Mouse (Mus musculus): ENCODE results near the gene Dpp6. TPM values are rescaled to one million over a fixed set of nuclear protein-coding genes. Genes with fewer than 3 reads are reported as not detected.
A peak's percentile ranks its signal among the peaks of the same experiment; 100 is the strongest.

Gene Dpp6
- total RNA-seq, 2 experiments from 2014 or later: not detected

DNA sequence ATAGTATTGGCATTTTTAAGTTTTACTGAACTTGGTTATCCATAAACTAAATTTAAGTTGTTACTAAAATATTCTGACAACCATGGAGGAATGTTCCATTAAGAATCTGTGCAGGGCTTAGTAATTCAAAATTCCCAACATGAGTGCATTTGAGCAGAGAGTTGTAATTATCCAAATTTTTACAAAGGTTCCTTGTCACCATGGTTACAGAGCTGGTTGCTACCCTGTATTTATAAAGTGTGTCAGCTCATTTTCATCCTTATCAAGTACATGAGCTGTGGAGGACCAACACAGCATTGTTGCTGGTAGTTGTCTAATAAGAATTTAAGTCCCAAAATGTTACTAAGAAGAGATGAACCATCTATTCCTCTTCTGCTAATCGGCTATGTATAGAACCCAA lies 787.1 kb downstream of the Dpp6 start:
- ATAC-seq (replicated peaks; ENCODE audit: low FRiP score, poor library complexity, severe bottlenecking): no peak

DNA sequence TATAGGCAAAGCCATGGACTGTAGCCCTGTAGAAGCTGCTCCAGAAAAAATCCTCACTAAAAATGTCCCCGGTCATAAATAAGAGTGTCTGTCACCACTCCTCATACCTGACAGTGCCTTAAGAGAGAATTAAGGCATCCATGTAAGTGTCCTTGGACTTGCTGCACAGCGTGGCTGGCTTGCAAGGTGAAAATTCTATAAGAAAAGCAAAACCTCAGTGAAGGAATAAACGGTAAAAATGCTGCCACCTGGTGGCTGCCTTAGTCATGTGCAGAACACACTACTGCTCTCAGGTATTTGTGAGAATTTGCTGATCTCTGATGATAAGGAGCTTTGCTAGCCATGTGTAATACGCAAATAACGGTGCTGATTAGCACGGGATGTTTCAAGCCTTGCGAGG lies 798.8 kb downstream of the Dpp6 start:
- ATAC-seq (replicated peaks; ENCODE audit: low FRiP score, poor library complexity, severe bottlenecking): no peak

- no peak for ATAC-seq (replicated peaks; ENCODE audit: low FRiP score, poor library complexity, severe bottlenecking)
These were observed 804.8 kb downstream of the Dpp6 start for GRCm38 (mm10) chr5:27621811-27622210.

- ATAC-seq (replicated peaks; ENCODE audit: low FRiP score, poor library complexity, severe bottlenecking): no peak
These were observed 806.9 kb downstream of the Dpp6 start for GRCm38 (mm10) chr5:27623876-27624275.

DNA sequence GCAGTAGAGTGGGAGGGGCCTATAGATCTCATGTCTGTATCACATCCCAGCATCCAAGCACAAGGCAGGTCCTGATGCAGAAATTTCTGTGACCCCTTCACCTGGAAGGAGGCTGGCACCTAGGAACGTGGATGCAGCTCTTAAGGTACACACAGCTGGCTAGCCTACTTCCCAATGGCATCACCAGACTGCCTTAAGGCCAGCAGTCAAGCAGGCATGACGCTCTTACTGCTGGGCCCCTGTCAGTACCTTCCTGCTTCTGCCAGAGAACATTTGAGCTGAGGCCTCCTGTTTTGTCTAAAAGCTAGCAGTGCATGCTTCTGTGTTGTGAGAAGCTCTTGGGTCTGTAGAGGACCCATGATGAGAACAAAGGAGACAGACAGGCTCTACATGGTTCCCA lies 815.1 kb downstream of the Dpp6 start:
- ATAC-seq (replicated peaks; ENCODE audit: low FRiP score, poor library complexity, severe bottlenecking): no peak

DNA sequence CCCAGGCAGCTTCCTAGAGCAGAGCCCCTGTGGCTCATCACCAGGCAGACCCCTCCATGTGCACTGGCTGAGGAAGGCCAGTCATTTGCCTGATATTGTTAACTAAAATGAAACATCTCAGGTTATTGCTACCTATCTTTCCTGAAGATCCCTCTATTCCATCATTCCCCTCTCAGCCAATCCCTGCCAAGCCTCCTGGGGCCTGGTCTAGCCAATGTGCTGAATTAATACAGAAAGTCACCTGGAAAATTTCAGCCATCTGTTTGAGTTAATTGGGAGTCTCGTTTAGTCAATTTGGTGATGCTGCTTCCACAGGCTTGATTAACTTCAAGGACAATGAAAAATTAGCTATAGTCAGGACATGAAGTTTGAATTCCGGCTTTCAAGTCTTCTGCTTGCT lies 818.9 kb downstream of the Dpp6 start:
- no peak for ATAC-seq (replicated peaks; ENCODE audit: low FRiP score, poor library complexity, severe bottlenecking)

- no peak for ATAC-seq (replicated peaks; ENCODE audit: low FRiP score, poor library complexity, severe bottlenecking)
These were observed 824.9 kb downstream of the Dpp6 start for GRCm38 (mm10) chr5:27641876-27642275.

- no peak for ATAC-seq (replicated peaks; ENCODE audit: low FRiP score, poor library complexity, severe bottlenecking)
These were observed 835.1 kb downstream of the Dpp6 start for GRCm38 (mm10) chr5:27651879-27652814.

DNA sequence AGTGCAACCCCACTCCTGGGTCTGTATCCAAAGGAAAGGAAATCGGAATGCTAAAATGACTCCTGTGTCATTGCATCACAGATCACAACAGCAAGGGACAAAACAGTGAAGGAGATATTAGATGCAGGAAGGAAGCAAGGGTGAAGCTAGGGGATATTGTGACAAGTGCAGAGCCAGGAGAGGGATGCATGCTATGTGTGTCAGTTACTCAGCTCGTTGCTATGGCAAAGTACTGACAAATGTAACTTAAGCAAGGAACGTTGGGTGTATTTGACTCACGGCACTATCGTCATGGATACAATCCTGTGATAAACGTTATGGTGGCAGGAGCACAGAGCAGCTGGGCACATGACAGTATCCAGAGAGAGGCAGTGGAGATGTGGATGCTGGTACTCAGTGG lies 839.1 kb downstream of the Dpp6 start:
- ATAC-seq (replicated peaks; ENCODE audit: low FRiP score, poor library complexity, severe bottlenecking): no peak

DNA sequence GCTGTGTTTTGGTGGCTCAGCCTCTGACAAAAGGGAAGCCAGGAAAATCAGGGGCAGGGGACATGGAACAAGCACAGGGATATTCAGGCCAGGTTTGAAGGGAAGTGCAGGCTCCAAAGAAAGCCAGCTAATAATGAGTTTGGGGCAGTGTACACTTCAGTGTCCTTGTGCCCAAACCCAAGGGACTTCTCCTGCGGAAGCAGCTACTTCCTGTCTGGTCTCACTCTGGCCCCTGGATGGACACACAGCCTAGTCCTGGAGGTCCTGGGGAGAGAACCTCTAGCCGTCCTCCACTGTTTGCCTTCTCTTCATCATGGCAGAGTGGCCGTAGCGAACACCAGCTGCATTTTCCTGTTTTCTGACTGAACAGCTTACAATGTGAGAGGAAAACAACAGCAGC lies 840.7 kb downstream of the Dpp6 start:
- no peak for ATAC-seq (replicated peaks; ENCODE audit: low FRiP score, poor library complexity, severe bottlenecking)

DNA sequence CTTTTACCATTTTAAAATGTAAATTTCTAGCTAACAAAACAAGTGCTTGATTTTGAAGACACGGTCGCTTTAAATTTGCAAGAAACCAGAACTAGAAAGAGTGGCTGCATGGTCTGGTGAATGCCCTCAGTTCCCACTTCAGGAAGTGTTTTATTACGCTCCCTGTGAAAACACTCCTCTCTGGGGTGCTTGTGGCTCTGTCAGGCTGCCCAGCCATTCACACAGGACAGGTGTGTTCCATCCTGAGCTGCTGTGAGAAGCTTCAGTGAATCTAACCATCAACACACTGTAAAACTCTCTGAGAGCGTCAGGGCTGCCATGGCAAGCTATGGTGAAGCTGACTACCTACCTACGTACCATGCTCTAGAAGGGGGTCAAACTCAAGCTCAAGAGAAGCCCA lies 841.2 kb downstream of the Dpp6 start:
- ATAC-seq (replicated peaks; ENCODE audit: low FRiP score, poor library complexity, severe bottlenecking): no peak

- peak; percentile 38; the same call in 1 of the 2 replicates for ATAC-seq (replicated peaks; ENCODE audit: low FRiP score, poor library complexity, severe bottlenecking)
These were observed 841.6 kb downstream of the Dpp6 start for GRCm38 (mm10) chr5:27658569-27658968.

- no peak for ATAC-seq (replicated peaks; ENCODE audit: low FRiP score, poor library complexity, severe bottlenecking)
These were observed 842.0 kb downstream of the Dpp6 start for GRCm38 (mm10) chr5:27659019-27659418.

- no peak for ATAC-seq (replicated peaks; ENCODE audit: low FRiP score, poor library complexity, severe bottlenecking)
These were observed 842.8 kb downstream of the Dpp6 start for GRCm38 (mm10) chr5:27659781-27660180.

DNA sequence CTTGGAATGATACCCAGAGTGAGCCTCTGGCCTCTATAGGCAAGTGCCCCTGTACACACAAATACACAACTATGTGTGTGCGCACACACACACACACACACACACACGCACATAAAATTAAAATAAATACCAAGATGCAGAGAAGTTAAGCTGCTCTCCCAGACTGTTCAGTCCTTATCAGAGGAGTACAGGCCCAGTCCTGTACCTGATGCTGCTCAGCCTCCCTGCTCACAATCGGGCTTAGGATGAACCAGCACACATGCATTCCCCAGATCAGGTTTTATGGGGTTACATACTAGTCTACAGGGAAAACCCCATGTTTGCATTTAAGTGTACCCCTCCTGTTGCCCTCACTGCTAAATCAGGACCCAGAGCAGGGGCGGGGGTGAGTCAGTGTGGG lies 847.1 kb downstream of the Dpp6 start:
- peak; percentile 72 for ATAC-seq (replicated peaks; ENCODE audit: low FRiP score, poor library complexity, severe bottlenecking)

GRCm38 (mm10) chr5:27671487-27671886 lies 854.5 kb downstream of the Dpp6 start:
- no peak for ATAC-seq (replicated peaks; ENCODE audit: low FRiP score, poor library complexity, severe bottlenecking)

- ATAC-seq (replicated peaks; ENCODE audit: low FRiP score, poor library complexity, severe bottlenecking): peak; percentile 47; the same call in 1 of the 2 replicates
These were observed 860.3 kb downstream of the Dpp6 start for GRCm38 (mm10) chr5:27677247-27677666.

DNA sequence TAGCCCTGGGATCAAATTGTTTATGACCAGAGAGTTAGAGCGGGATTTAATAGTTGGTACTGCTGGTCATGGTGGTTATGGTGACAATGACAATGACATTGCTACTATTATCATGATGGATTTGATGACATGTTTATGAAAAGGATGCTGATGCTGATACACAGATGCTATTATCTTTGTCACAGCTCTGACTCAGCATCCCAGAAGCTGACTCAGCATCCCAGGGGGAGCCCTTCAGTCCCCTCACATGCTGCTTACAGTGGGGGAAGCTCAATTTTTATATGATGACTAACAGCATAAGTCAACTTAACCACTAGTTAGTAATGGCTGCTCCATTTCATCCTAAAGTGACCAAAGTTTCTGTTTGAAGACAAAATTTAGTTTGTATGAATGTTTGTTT lies 862.1 kb downstream of the Dpp6 start:
- ATAC-seq (replicated peaks; ENCODE audit: low FRiP score, poor library complexity, severe bottlenecking): no peak

DNA sequence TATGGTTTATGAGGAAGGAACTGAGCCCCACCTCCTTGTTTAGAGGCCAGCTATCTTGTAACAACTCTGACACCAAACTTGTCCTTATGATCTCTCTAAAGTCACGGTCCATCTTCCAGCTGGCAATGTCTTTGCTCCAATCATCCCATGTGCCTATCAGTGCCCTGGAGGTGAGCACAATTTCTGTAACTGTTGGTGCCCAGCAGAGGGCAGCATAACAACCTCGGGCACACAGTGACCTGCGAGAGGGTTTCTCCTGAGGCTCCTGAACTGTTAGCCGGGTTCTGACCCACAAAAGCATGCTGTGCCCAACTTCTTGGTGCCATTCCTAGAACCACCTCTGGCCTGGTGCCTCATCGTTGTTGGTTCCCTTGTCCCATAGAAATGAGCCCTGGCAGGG lies 863.5 kb downstream of the Dpp6 start:
- peak; percentile 81 for ATAC-seq (replicated peaks; ENCODE audit: low FRiP score, poor library complexity, severe bottlenecking)

GRCm38 (mm10) chr5:27685162-27685561 lies 868.2 kb downstream of the Dpp6 start:
- ATAC-seq (replicated peaks; ENCODE audit: low FRiP score, poor library complexity, severe bottlenecking): no peak

- no peak for ATAC-seq (replicated peaks; ENCODE audit: low FRiP score, poor library complexity, severe bottlenecking)
These were observed 868.9 kb downstream of the Dpp6 start for GRCm38 (mm10) chr5:27685923-27686322.

DNA sequence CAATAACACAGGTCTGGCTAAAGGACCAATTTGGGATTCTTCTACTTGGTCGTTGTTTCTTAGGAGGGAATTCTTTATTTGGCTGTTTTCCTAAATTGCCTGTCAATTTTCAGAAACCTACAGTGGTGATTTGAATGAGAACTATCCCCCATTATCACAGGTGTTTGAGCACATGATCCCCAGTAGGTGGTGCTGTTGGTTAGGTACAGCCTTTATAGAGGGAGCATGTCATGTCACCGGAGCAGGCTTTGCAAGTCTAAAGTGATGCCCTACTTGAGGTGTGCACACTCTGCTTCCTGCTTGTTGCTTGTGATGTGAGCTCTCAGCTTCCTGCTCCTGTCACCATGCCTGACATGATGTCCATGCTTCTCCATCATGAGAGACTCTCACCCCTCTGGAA lies 870.3 kb downstream of the Dpp6 start:
- peak; percentile 79 for ATAC-seq (replicated peaks; ENCODE audit: low FRiP score, poor library complexity, severe bottlenecking)
